Mouse (Mus musculus): ENCODE data around the gene Lgals4. TPM values are rescaled to one million over a fixed set of nuclear protein-coding genes. Genes with fewer than 3 reads are reported as not detected.
"Not testable (repeated sequence)": the region's sequence is repeated elsewhere in the genome, so short reads cannot be mapped to it uniquely, and the experiment has no call there.

The Lgals4 gene
- total and polyA plus RNA-seq, 2 experiments from 2014 or later: 3.5 to 4.8 TPM

DNA sequence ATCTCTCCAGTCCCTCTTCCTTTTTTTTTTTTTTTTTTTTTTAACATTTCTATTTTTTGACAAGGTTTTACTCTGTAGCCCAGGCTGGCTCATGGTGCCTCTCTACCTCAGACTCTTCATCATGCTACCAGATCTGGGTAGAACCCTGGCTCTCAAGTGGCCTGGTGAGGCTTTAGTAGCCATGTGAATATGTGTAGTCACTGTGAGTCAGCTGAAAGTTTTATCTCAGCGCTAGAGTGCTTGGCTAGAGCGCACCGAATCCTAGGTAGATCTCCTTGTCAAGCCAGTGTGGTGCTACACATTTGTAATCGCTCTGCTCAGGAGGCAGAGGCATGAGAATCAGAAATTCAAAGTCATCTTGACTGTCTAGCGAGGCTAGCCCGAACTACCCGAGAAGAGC, 43.5 kb downstream of the Lgals4 start:
- Histone ChIP-seq H3K27me3 (ENCODE audit: insufficient read depth, low read length) (no peaks in the 10 kb centered on the region), H3K36me3 (ENCODE audit: insufficient read depth, low read length) (no peaks in the 10 kb centered on the region), H3K4me1 (ENCODE audit: insufficient read depth, low read length) (no peaks in the 10 kb centered on the region), H3K9me3 (ENCODE audit: low read length) (no peaks in the 10 kb centered on the region), H3K4me2 (ENCODE audit: low read depth, low read length, poor library complexity, severe bottlenecking) (no peak overlapping the region), H3K9ac (replicated peaks; ENCODE audit: low read length, poor library complexity, severe bottlenecking) (no peak overlapping the region), H3K4me3 (ENCODE audit: low read depth, low read length) (no peak overlapping the region), H3K27ac (ENCODE audit: low read depth, low read length) (no peak overlapping the region)
- DNase-seq (ENCODE audit: low spot score) (no peak), ATAC-seq (ENCODE audit: low FRiP score) (no peak)
- WGBS: 92% methylated on average over 7 of the region's 7 CpGs
- no peak for TF ChIP-seq CTCF (IDR thresholded peaks at IDR 0.05)

DNA sequence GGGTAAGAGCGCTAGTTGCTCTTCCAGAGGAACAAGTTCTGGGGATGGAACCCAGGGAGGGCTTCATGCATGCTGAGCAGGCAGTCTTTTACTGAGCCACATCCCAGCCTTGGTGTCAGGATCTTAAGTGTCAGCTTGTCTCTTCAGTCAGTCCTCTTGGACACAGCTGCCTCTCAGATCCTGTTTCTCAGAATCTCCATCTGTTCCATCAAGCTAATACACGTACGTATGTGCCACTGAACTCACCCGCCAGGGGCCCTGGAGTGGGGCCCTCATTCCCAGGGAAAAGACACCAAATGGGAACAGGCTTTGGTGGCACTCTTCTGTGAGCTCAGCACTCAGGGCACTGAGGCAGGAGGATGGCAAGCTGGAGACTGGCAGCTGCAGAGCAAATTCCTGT, 44.2 kb downstream of the Lgals4 start:
- Histone ChIP-seq H3K9me3 (ENCODE audit: low read length) (no peaks in the 10 kb centered on the region), H3K36me3 (ENCODE audit: insufficient read depth, low read length) (no peaks in the 10 kb centered on the region), H3K27me3 (ENCODE audit: insufficient read depth, low read length) (no peaks in the 10 kb centered on the region), H3K4me1 (ENCODE audit: insufficient read depth, low read length) (no peaks in the 10 kb centered on the region), H3K4me3 (ENCODE audit: low read depth, low read length) (no peak overlapping the region), H3K9ac (replicated peaks; ENCODE audit: low read length, poor library complexity, severe bottlenecking) (no peak overlapping the region), H3K4me2 (ENCODE audit: low read depth, low read length, poor library complexity, severe bottlenecking) (no peak overlapping the region), H3K27ac (ENCODE audit: low read depth, low read length) (no peak overlapping the region)
- TF ChIP-seq CTCF (IDR thresholded peaks at IDR 0.05): no peak
- ATAC-seq (ENCODE audit: low FRiP score) (no peak), DNase-seq (ENCODE audit: low spot score) (no peak)
- WGBS: 82% methylated on average over 4 of the region's 4 CpGs

DNA sequence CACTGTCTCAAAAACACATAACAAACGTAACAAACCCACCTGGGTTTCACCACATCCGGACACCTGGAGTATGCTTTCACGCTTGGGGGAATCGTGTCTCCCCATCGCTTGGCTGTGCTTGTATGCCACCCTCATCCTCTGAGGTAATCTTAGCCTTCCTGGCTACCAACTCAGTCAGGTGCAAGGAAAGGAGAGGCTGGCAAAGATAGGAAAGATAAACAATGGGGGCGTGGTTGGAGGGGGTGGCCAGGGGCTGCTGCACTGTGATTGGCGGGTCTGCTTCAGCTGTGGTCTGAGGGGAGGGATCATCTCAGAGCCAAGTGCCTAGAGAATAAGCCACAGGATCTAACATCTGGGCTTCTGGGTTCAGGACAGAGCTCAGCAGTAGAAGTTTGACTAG, 46.0 kb downstream of the Lgals4 start:
- Histone ChIP-seq H3K9me3 (ENCODE audit: low read length) (no peaks in the 10 kb centered on the region), H3K4me1 (ENCODE audit: insufficient read depth, low read length) (no peaks in the 10 kb centered on the region), H3K27ac (ENCODE audit: low read depth, low read length) (no peak overlapping the region), H3K4me3 (ENCODE audit: low read depth, low read length) (no peak overlapping the region), H3K9ac (replicated peaks; ENCODE audit: low read length, poor library complexity, severe bottlenecking) (no peak overlapping the region), H3K4me2 (ENCODE audit: low read depth, low read length, poor library complexity, severe bottlenecking) (no peak overlapping the region), H3K36me3 (ENCODE audit: insufficient read depth, low read length) (no peaks in the 10 kb centered on the region), H3K27me3 (ENCODE audit: insufficient read depth, low read length) (no peaks in the 10 kb centered on the region)
- ATAC-seq (ENCODE audit: low FRiP score) (no peak), DNase-seq (ENCODE audit: low spot score) (no peak)
- 68% methylated on average over 7 of the region's 7 CpGs for WGBS
- no peak for TF ChIP-seq CTCF (IDR thresholded peaks at IDR 0.05)

DNA sequence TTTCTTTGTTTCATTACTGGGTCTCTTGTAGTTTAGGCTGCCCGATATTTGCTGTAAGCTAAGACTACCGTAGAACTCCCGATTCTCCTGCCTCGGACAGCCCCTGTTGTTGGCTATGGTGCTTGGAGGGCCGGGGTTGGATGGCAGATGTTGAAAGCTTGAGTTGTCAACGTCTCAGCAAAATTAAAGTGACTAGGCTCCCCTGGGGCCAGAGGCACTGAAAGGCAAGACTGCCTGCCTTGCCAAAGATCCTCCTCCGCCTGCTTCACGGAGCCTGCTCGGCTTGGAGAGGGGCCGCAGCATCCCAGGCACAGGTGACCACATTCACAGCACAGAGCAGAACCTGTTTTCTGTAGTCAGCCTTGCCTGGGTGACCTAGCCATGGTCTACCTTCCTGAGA, 46.9 kb downstream of the Lgals4 start:
- H3K4me2 ChIP-seq (ENCODE audit: low read depth, low read length, poor library complexity, severe bottlenecking): no peak overlapping the region
- H3K4me1 ChIP-seq (ENCODE audit: insufficient read depth, low read length): no peaks in the 10 kb centered on the region
- DNase-seq (ENCODE audit: low spot score): peak; percentile 36
- no peaks in the 10 kb centered on the region for H3K27me3 ChIP-seq (ENCODE audit: insufficient read depth, low read length)
- H3K9ac ChIP-seq (replicated peaks; ENCODE audit: low read length, poor library complexity, severe bottlenecking): no peak overlapping the region
- no peaks in the 10 kb centered on the region for H3K36me3 ChIP-seq (ENCODE audit: insufficient read depth, low read length)
- WGBS: 56% methylated on average over 10 of the region's 10 CpGs
- no peak overlapping the region for H3K4me3 ChIP-seq (ENCODE audit: low read depth, low read length)
- no peak overlapping the region for H3K27ac ChIP-seq (ENCODE audit: low read depth, low read length)
- TF ChIP-seq CTCF (IDR thresholded peaks at IDR 0.05): no peak
- H3K9me3 ChIP-seq (ENCODE audit: low read length): no peaks in the 10 kb centered on the region
- ATAC-seq (ENCODE audit: low FRiP score): no peak

DNA sequence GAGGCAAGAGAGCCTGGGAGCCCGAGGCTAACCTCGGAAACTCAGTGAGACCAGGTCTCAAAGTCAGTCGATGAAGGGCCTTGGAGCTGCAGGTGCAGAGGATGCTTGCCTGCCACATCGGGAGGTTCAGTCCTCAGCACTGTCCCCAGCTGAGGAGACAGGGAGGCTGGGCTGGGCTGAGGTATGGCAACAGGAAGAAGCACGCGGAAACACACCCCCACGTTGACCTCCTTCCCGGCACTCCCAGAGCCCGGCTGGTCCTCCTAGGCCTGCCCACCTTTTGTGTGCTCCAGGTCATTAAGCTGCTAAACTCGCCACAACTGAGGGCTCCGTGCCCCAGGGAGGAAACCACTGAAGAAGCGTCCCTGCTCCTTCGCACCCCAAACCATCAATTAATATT, 47.5 kb downstream of the Lgals4 start, which contains the start of gene Capn12:
Capn12 (plus strand) TSS at position 224 of the 400 bp plus-strand sequence.
- DNase-seq (ENCODE audit: low spot score) (no peak), ATAC-seq (ENCODE audit: low FRiP score) (no peak)
- no peak within 1 kb of the TSS for H3K4me3 ChIP-seq (ENCODE audit: low read depth, low read length)
- H3K27ac ChIP-seq (ENCODE audit: low read depth, low read length): no peak within 1 kb of the TSS
- no peak for TF ChIP-seq CTCF (IDR thresholded peaks at IDR 0.05)
- H3K9ac ChIP-seq (replicated peaks; ENCODE audit: low read length, poor library complexity, severe bottlenecking): no peak within 1 kb of the TSS
- H3K36me3 ChIP-seq (ENCODE audit: insufficient read depth, low read length): no peaks in the 10 kb centered on the region
- H3K9me3 ChIP-seq (ENCODE audit: low read length): no peaks in the 10 kb centered on the region
- WGBS: 45% methylated on average over 13 of the region's 13 CpGs
- no peaks in the 10 kb centered on the region for H3K4me1 ChIP-seq (ENCODE audit: insufficient read depth, low read length)
- H3K27me3 ChIP-seq (ENCODE audit: insufficient read depth, low read length): no peaks in the 10 kb centered on the region
- H3K4me2 ChIP-seq (ENCODE audit: low read depth, low read length, poor library complexity, severe bottlenecking): no peak within 1 kb of the TSS

DNA sequence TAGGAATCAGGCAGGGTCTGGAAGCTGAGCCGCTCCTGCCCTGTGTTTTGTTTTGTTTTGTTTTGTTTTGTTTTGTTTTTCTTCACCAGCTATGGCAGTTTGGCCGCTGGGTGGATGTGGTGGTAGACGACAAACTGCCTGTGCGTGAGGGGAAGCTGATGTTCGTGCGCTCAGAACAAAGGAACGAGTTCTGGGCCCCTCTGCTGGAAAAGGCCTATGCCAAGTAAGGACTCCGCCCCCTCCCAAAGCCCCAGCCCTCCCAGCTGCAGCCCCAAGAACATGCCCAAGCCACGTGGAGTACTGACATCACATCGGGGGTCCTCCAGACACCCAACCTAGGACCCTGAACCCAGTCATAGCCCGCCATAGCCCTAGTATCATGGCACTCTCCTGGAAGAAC, 49.4 kb downstream of the Lgals4 start:
- no peak overlapping the region for H3K27ac ChIP-seq (ENCODE audit: low read depth, low read length)
- DNase-seq (ENCODE audit: low spot score): no peak
- H3K4me3 ChIP-seq (ENCODE audit: low read depth, low read length): no peak overlapping the region
- H3K4me2 ChIP-seq (ENCODE audit: low read depth, low read length, poor library complexity, severe bottlenecking): no peak overlapping the region
- no peaks in the 10 kb centered on the region for H3K9me3 ChIP-seq (ENCODE audit: low read length)
- H3K4me1 ChIP-seq (ENCODE audit: insufficient read depth, low read length): no peaks in the 10 kb centered on the region
- no peak for TF ChIP-seq CTCF (IDR thresholded peaks at IDR 0.05)
- no peak overlapping the region for H3K9ac ChIP-seq (replicated peaks; ENCODE audit: low read length, poor library complexity, severe bottlenecking)
- ATAC-seq (ENCODE audit: low FRiP score): no peak
- H3K36me3 ChIP-seq (ENCODE audit: insufficient read depth, low read length): no peaks in the 10 kb centered on the region
- 81% methylated on average over 11 of the region's 11 CpGs for WGBS
- 0 out of 2 replicates have a peak, but pooled peaks cover 5% of the 10 kb centered on the region for H3K27me3 ChIP-seq (ENCODE audit: insufficient read depth, low read length)

DNA sequence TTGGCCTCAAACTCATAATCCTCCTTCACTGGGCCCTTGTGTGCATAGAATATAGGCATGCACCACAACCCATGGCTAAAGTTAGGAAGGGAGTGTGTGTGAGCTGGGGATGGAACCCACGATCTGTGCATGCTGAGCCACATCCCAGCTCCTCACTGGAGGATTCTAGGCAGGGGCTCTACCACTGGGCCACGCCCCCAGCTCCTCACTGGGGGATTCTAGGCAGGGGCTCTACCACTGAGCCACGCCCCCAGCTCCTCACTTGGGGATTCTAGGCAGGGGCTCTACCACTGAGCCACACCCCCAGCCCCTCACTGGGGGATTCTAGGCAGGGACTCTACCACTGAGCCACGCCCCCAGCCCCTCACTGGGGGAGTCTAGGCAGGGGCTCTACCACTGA, 50.0 kb downstream of the Lgals4 start:
- DNase-seq (ENCODE audit: low spot score); H3K4me3 ChIP-seq (ENCODE audit: low read depth, low read length); H3K9me3 ChIP-seq (ENCODE audit: low read length); H3K4me1 ChIP-seq (ENCODE audit: insufficient read depth, low read length); H3K9ac ChIP-seq (replicated peaks; ENCODE audit: low read length, poor library complexity, severe bottlenecking); H3K27ac ChIP-seq (ENCODE audit: low read depth, low read length); H3K4me2 ChIP-seq (ENCODE audit: low read depth, low read length, poor library complexity, severe bottlenecking); H3K36me3 ChIP-seq (ENCODE audit: insufficient read depth, low read length); ATAC-seq (ENCODE audit: low FRiP score): not testable (repeated sequence)
- WGBS: 91% methylated on average over 3 of the region's 4 CpGs
- peaks cover 10% of the 10 kb centered on the region; the same call in 1 of the 2 replicates for H3K27me3 ChIP-seq (ENCODE audit: insufficient read depth, low read length)
